Comparison of ENCODE assay signal across 1 mouse cellular context in the genomic region with DNA sequence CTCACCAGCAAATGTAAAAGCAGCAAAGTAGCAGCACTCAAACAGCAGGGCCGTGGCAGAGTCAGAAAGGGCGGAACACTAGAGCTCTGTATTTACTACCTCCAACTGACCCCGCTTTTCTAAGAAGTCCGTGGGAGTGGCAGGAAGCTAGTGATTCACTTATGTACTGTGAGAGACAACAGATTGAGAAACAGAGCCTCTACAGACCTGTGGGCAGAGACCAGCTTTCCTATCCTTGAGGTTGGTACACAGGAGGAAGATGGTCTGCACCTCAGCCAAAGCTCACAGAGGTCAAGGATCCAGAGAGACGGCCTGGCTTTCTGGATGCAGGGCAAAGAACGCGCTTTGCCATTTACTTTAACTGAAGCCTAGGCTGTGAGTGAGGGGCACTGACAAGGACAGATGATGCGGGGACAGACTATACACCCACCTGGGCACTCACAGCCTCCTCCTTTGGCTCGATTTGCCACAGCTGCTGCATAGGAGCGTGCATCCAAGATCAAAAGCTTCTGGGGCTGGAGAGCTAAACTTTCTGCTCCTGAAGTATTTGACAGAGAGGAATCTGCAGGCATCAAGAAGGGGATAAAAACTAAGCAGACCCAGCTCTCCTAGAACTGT.
A peak's percentile ranks its signal among the peaks of the same experiment; 100 is the strongest.
TF ChIP-seq lines count a peak whose summit lies in the region.

No protein-coding gene starts in this region.

TF ChIP-seq in CH12.LX, 34 proteins besides CTCF, POLR2A, EP300 and RAD21 (continued from another document):
- TF ChIP-seq ZMIZ1 (IDR thresholded peaks at IDR 0.05; ENCODE audit: low read depth, low read length), result no peak
- peak; percentile 36; the same call in 1 of the 2 replicates for TF ChIP-seq MEF2A (IDR thresholded peaks at IDR 0.05; ENCODE audit: borderline replicate concordance, low read depth, low read length)
- no peak for TF ChIP-seq USF1 (IDR thresholded peaks at IDR 0.05; ENCODE audit: low read depth, low read length)
